Mouse (Mus musculus): Measurements from ENCODE around the gene Etl4. TPM values are rescaled to one million over a fixed set of nuclear protein-coding genes. Genes with fewer than 3 reads are reported as not detected.

The Etl4 gene
- total RNA-seq, 1 experiment from 2014 or later = 41.4 TPM

DNA sequence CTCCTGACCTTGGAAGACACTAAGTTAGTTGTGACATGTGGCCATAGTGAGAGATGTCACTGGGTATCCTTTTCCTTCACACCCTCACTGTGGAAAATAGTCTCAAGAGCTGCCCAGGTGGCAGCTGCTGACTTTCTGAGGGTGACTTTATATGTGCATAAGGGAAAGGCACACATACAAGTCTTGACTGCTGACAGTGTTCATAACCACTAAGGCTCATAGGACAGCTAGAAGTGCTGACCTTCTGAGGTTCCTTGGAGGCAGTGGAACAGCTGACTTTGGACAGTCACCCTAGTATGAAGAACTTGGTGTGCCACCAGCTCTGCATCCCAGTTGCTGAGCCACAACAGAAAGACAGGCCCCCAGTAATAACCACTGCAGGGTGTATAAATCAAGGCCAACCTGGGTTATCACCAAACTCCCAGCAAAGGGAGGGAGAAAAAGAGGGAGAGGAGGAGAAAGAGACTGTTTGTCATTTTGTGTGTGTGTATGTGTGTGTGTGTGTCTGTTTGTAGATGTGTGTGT, 855.0 kb downstream of the Etl4 start:
- no peak for DNase-seq

DNA sequence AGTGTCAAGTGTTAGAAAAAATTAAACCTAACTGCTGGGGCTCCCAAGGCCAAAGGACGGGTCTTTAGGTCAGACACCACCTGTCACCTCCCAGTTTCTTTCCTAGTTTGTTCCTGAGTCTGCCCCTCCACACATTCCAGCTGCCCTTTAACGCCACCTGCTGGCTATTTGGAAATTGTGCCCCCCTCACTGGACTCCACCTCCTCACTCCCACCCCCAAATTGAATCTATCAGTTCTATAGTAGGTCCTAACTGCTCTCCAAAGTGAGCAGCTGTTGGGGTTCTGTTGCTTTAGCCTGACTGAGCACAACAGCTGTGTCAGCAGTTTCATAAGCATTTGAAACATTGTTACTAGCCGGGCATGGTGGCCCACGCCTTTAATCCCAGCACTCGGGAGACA, 859.1 kb downstream of the Etl4 start:
- DNase-seq = peak; percentile 46

DNA sequence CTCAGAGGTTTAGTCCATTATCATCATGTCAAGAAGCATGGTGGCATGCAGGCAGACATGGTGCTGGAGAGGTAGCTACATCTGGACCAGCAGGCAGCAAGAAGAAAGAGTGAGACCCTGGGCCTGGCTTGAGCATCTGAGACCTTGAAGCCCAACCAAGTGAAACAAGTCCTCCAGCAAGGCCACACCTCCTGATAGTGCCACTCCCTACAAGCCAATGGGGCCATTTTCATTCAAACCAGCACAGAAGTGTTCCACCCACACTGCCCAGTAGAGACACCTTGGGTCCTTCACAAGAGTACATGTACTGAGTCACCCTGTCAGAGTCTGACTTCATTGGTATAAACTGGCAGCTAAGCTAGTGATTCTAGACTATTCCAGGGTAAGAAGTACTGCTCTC, 860.6 kb downstream of the Etl4 start:
- DNase-seq = no peak

DNA sequence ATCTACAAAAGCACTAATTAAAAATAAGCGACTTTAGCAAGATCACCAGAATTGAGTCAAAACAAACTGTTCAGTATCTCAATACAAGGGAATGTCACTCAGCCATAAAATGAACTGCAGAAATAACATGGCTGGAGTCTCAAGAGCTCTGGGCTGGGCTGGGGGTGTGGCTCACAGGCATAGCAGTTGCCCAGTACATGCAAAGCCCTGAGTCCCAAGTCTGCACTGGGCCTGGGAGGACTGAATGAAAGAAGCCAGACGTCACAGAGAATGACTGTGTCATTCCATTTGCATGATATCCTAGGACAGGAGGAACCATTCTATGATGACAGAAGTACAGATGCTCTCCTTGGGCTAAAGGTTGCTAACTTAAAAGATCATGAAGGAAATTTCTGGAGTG, 864.9 kb downstream of the Etl4 start:
- DNase-seq = no peak

DNA sequence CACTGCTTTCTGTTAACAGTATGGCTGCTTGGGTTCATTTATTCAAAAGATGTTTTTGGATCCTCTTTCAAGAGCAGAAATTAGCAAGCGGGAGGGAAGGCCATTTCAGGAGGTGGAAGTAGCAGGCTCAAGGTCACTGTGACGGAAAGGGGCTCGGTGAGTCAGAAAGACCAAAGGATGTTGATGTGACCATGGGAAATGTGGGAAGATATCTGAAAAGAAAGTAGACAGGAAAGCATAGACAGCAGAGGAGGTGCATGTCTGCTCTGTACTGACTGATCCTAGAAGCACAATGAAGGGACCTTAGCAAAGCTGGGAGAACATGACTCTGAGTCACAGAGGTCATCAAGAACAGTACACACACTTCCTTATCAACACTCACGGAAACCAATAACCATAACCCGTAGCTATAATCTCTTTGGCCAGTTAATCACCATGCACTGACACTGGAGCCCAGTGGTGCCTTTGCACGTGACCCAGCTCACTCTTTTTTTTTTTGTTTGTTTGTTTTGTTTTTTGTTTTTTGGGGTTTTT, 866.7 kb downstream of the Etl4 start:
- DNase-seq = peak; percentile 68

DNA sequence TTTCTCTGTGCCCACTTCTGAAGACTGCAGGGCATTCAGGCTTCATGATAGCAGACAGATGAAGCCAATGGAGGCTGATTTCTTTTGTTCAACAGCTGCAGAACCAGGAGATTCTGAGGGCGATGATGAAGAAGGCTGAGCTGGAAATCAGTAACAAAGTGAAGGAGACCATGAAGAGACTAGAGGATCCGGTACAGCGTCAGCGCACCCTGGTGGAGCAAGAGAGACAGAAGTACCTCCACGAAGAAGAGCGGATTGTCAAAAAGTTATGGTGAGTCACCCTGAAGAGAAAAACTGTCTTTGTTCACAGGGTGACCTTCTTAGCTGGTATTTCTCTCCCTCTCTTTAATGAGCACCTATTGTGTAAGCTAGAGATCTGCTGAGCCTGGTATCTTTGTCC, 868.4 kb downstream of the Etl4 start:
- peak; percentile 71 for DNase-seq

DNA sequence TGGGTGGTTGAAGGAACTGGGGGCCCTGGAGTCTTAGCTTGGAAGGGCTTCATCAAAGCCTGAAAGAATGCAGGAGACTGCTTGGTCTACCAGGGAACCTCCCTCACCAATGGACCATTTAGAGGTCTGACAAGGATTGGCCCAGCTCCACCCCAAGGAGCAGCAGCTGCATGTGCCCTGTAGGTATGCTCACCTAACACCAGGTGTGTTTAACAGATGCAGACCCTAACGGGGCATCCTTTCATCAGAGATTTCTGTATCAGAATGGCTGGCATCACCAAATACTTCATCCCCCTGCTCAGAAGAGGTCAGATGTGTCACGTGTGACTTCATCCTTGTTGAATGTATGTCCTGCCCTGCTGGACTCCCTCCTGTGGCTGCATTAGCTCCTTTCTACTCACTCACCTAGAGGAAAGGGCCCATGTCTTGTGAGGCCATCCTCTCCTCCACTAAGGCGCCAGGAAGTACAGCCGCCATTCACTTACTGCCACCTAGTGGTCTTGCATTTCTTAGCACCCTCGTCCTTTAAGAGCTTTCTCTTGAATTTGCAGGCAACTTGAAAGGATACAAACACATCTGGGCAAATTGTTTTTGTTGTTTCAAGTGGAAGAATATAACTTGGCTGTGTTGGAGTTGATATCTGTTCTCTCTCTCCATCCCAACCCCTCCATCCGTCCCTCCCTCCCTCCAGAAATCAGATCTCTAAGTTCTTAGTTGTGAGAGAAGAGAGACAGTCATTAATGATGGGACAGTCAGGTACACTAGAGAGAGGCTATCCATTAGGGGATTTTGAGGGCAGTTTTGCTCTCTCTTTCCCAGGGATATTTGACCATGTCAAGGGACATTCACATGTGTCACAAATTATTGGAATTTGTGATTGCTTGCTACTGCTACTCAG, 870.2 kb downstream of the Etl4 start:
- DNase-seq = peak; percentile 75

DNA sequence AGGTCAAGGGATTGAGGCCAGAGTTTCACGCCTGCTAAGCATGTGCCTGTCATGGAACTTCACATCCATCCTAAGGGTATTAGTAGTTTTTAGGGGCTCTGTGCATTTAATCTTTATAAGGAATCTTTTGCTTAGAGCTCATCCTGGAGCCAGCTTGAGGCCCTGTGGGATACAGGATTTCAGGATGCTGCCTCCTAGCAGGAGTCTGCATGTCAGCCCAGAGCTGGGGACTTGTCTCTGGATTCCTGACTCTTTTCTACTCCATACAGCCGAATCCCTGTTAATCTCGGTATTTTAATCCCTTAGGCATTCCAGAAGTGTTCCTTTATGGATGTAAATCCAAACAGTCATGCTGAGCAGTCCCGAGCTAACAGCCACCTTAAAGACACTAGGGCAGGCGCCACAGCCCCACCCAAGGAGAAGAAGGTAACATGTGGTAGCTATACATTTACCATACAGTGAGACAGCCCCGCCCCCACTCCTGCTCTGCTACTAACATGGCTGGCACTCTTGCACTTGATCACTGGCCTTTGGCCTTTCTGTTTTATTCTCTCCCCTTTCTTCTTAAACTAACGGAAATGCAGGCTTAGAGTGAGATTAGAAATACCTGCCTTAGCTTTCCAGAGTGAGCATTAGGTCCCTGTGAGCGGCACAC, 891.8 kb downstream of the Etl4 start:
- DNase-seq = no peak

DNA sequence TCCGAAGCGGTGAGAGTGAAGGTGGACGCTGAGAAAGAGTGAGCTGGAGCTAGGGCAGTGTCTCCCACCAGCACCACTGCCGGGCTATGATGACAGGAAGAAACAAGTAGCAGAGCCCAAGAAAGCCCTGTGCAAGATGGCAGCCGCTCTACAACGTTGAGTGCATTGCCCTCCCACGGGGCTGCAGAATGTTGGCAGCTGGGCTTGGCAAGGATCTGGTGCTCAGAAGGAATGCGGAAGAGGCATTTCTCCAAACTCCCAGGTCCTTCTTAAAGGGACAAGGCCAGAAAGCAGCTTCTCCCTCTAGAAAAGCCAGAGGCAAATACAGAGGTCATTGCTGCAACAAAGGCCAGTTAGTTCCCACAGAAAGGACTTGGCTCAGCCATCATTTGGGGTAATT, 901.9 kb downstream of the Etl4 start:
- peak; percentile 61 for DNase-seq

DNA sequence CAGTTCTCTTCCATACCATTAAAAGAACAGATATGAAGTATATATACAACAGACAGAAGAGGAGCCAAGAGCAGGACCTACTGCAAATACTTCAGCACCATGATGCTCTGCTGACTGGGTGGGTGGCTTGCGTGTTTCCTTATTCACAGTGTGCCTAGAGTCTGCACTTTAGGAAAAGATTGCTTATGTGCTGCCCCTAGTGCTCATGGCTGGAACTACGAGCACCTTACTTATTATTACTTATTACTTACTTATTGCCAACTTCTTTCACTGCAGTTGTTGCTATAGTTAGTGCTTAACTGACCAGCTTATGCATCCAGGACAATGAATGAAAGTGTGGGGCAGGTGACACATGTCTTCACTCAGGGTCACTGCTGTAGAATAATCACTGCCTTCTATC, 904.4 kb downstream of the Etl4 start:
- no peak for DNase-seq

DNA sequence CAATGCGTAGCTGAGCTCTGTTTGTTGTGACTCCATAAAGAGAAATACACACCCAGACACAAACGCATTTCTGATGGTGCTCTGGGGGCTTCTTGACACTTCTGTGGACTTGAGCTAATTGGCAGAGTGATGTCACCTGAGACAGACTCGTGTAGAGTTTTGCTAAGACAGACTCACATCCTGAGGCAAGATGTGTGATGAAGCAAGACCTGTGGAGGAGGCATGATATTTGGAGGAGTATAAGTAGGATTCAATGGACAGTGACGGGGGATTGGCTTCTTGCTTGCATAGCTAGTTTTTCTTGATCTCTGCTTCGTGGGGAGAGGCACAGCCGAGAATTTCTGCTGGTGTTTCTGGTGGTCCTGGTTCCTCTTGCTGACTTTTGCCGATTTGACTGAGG, 908.6 kb downstream of the Etl4 start:
- no peak for DNase-seq

DNA sequence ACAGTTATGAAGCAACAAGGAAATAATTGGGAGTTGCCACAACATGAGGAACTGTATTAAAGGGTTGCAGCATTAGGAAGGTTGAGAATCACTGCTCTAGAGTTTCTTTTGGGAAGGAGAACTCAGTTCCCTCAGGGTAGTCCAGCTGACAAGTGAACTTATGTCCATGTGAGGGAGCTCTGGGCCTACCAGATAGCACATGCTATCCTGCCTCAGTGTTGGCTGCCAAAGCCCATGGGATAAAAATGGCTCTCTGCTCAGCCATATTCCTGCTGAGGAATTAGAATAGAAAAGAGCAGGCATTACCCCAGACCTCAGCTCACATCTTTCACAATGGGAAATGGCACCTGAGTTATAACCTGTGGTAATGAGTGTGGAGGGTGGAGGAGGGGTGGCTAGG, 916.7 kb downstream of the Etl4 start:
- no peak for DNase-seq

DNA sequence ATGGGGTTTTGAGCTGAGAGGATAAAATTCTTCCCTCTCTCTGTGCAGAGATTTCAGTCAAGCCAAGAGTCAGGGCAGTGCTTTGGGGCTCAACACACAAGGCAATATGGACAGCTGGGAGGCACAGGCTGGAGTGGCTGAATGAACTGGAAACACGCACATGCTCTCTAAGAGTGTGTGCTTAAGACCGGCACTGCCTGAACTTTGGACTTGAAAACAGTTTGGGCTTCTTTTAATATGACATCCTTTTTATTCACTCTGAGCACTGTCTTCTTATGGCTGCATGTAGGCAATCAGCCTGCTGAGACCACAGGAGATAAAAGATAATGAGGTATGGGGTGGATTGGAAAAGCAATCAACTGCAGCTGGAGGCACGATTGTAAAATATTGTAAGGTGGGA, 921.3 kb downstream of the Etl4 start:
- no peak for DNase-seq

DNA sequence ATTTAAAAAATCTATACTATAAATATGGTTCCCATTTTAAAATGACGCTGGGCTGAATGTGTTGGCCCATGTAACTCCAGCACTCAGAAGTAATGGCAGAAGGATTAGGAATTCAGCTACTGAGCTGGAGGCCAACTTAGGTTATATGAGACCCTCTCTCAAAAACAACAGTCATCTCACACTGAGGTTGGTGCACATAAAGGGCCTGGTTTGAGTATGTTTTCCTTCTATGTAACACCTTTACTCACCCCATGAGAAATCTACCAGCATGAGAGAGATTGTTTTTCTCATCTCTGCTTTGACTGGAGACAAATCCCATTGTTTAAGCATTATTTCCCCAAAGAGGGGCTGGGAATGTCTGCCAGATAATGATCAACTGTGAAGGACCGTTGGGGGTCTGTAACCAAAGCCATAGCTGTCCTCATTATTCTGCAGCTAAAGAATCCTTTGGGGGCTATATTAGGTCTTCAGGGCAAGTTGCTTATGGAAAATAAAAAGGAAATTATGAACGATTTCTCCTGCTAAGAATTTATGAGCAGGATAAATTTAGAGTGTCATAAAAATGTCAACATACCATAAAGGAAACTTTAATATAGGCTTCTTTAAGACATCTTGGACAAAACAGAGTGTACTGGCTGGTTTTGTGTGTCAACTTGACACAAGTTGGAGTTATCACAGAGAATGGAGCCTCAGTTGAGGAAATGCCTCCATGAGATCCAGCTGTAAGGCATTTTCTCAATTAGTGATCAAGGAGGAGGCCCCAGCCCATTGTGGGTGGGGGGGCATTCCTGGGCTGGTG, 922.2 kb downstream of the Etl4 start:
- no peak for DNase-seq

DNA sequence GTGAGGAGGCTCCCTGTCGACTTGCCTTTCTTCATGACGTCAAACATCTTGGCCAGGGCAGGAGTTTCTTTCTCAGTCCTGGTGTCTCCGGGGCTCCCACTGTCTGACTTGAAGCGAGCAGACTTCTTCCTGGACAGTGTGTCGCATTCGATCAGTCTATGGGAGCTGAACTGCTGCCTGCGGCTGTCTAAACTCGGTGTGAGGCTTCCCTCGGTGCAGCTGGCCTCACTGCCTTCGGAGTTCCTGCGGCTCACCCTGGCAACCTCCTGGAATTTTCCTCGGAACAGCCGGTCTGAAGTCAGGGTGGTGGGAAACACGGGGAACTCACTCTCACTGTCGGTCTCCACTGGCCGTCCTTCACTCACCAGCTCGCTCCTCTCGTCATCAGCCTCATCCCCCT, 939.8 kb downstream of the Etl4 start:
- DNase-seq = no peak

Small RNA genes lying within 50 kb of the gene (microRNA-seq; reads per million reads assigned to microRNA genes)
- gene Gm44457 = 0 reads per million in 2 experiments

Data from adrenal gland, postnatal 14 days (tissue).